Mouse (Mus musculus) hindbrain, embryonic 16.5 days (tissue): ENCODE measurements around the gene Hist1h4f. TPM values are rescaled to one million over a fixed set of nuclear protein-coding genes. Genes with fewer than 3 reads are reported as not detected.
"Not testable (repeated sequence)": the region's sequence is repeated elsewhere in the genome, so short reads cannot be mapped to it uniquely, and the experiment has no call there.

Source experiments
- ATAC-seq: fragments of 200-750 bp; cut with Nextera tagmentation; 2 replicates; pipeline ENCODE4 v1.8.0; 2017; ENCODE audit warnings: moderate TSS enrichment, moderate library complexity
- H3K27ac ChIP-seq: fragments of 300-500 bp; sonication (generic); 2 replicates; pipeline ENCODE4 v1.5.1; 2014; ENCODE audit warnings: low read depth, mild to moderate bottlenecking, control low read depth, low read length, moderate library complexity
- H3K27me3 ChIP-seq: fragments of 300-500 bp; sonication (generic); replicated peaks from 2 replicates; pipeline ENCODE4 v1.6.1; 2014; ENCODE audit warnings: low read length; ENCODE audit not compliant: control insufficient read depth, insufficient read depth
- H3K36me3 ChIP-seq: fragments of 300-500 bp; sonication (generic); 2 replicates; pipeline ENCODE4 v1.6.1; 2014; ENCODE audit warnings: mild to moderate bottlenecking, low read length, moderate library complexity, mixed read lengths; ENCODE audit not compliant: control insufficient read depth, insufficient read depth
- H3K4me1 ChIP-seq: fragments of 300-500 bp; sonication (generic); 2 replicates; pipeline ENCODE4 v1.6.1; 2014; ENCODE audit warnings: low read depth, low read length; ENCODE audit not compliant: control insufficient read depth, insufficient read depth
- H3K4me2 ChIP-seq: fragments of 300-500 bp; sonication (generic); 2 replicates; pipeline ENCODE4 v1.6.1; 2014; ENCODE audit warnings: mild to moderate bottlenecking, low read length, control low read depth, moderate library complexity
- H3K4me3 ChIP-seq: fragments of 300-500 bp; sonication (generic); 2 replicates; pipeline ENCODE4 v1.5.1; 2014; ENCODE audit warnings: mild to moderate bottlenecking, low read length, control low read depth, moderate library complexity
- H3K9ac ChIP-seq: fragments of 300-500 bp; sonication (generic); 2 replicates; pipeline ENCODE4 v1.6.1; 2014; ENCODE audit warnings: low read depth, mild to moderate bottlenecking, control low read depth, low read length, moderate library complexity
- H3K9me3 ChIP-seq: fragments of 300-500 bp; sonication (generic); 2 replicates; pipeline ENCODE4 v1.6.1; 2014; ENCODE audit warnings: mild to moderate bottlenecking, low read length, moderate library complexity; ENCODE audit not compliant: control insufficient read depth
- WGBS: fragments of 180-500 bp; shearing (Covaris S2); extraction: QIAGEN DNeasy Blood & Tissue Kit; methylation state at CpG from one replicate; pipeline ENCODE4 v1.1.7; 2014; 5-methylcytosine and 5-hydroxymethylcytosine counted together
- polyA plus RNA-seq: library from polyadenylated mRNA; unstranded; fragments of >200 nt; fragmentation: Nextera tagmentation; extraction: Ambion mirVana; gene quantifications from 2 replicates; pipeline ENCODE4 v1.2.1, GENCODE M21; 2015

Hist1h4f gene
- polyA plus RNA-seq, 1 experiment from 2014 or later, result not detected

DNA sequence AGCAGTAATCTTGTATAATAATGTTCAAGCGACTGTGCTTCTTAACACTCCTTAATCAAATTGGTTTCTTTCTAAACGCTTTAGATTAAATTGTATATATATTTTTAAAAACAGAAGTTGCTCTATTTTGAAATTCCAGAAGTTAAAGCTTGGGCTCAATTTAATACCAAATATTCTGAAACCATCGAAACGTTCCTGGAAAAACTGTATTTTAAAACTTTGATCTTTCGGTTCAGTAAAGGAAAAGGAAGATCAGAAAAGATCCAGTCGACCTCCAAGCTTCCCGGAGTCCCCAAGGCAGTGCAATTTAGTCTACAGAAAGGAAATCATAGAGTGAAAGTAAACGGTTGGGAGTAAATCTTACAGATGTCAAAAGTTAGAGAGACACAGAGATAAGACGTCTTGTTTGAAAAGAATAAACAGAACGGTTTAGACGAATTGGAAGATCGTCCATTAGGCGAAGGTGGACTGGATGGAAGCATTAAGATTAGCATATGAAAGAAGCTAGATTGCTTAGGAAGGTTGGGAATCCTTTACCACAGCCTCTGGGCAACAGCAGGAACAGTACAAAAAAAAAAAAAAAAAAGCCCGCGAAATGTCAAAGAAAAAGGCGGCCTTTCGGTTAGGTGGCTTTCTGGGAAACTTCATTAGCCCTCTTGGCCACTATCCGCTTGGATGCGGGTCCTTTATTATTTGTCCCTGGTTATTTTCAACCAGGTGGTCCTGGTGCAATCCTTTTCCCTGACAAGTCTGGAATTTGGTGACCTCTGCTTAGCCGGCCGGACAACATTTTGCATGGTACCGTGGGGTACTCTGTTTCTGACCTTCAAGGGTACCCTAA, 34.9 kb upstream of the Hist1h4f start:
- H3K4me1 ChIP-seq, result peaks cover 18% of the 10 kb centered on the region

DNA sequence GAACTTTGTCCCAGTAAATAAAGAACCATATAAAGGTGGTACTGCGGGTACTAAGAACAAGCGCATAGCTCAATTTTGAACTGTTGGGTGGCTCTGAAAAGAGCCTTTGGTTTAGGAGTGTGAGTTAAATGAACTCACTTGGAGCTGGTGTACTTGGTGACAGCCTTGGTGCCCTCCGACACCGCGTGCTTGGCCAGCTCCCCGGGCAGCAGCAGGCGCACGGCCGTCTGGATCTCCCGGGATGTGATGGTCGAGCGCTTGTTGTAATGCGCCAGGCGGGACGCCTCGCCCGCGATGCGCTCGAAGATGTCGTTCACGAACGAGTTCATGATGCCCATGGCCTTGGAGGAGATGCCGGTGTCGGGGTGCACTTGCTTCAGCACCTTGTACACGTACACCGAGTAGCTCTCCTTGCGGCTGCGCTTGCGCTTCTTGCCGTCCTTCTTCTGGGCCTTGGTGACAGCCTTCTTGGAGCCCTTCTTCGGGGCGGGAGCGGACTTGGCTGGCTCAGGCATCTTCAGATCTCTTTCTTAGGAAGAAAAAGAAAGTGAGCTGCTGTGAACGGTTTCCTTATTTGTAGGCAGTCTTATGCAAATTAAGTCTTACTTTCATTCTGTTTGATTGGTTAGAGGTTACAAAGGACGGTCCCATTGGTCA, 34.1 kb upstream of the Hist1h4f start:
- peak overlapping the region; percentile 63 for H3K9ac ChIP-seq
- peak overlapping the region; percentile 66 for H3K4me2 ChIP-seq
- peaks cover 18% of the 10 kb centered on the region for H3K4me1 ChIP-seq
- not testable (repeated sequence) for H3K36me3 ChIP-seq, H3K9me3 ChIP-seq, H3K27me3 ChIP-seq
- H3K4me3 ChIP-seq, result peak overlapping the region; percentile 50
- H3K27ac ChIP-seq, result peak overlapping the region; percentile 75
- WGBS, result 0% methylated on average over 21 of the region's 36 CpGs
- peak; percentile 90 for ATAC-seq

More for the DNA sequence above, 34.9 kb upstream of the Hist1h4f start:
- no peaks in the 10 kb centered on the region for H3K9me3 ChIP-seq
- no peaks in the 10 kb centered on the region for H3K27me3 ChIP-seq
- peak overlapping the region; percentile 50 for H3K4me3 ChIP-seq
- H3K36me3 ChIP-seq, result no peaks in the 10 kb centered on the region
- H3K9ac ChIP-seq, result peak overlapping the region; percentile 48
- ATAC-seq, result no peak
- peak overlapping the region; percentile 66 for H3K4me2 ChIP-seq
- 1% methylated on average over 22 of the region's 22 CpGs for WGBS
- H3K27ac ChIP-seq, result peak overlapping the region; percentile 75

DNA sequence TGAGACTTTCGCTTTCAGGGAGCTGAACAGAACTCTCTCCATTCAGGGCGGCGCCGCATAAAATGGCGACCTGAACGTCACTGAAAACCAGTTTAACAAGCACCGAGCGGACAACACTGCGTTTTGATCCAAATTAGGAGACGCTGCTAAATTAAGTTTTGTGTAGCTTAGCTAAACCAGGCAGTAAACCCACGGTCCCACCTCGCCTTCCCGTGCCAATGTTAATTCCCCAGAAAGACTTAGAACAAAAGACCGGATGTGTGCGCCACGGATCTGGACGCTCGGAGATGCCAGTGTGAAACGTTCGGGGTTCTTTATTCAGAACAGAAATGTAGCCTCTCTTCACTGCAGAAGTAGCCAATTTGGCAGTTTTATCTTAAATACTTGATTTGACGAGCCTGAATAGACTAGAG, 33.6 kb upstream of the Hist1h4f start:
- peak overlapping the region; percentile 75 for H3K27ac ChIP-seq
- H3K36me3 ChIP-seq, result no peaks in the 10 kb centered on the region
- H3K9me3 ChIP-seq, result no peaks in the 10 kb centered on the region
- H3K4me2 ChIP-seq, result peak overlapping the region; percentile 66
- H3K4me3 ChIP-seq, result peak overlapping the region; percentile 50
- ATAC-seq, result no peak
- no peaks in the 10 kb centered on the region for H3K27me3 ChIP-seq
- under 1% methylated on average over 21 of the region's 21 CpGs for WGBS
- H3K9ac ChIP-seq, result peak overlapping the region; percentile 63
- peaks cover 18% of the 10 kb centered on the region for H3K4me1 ChIP-seq

DNA sequence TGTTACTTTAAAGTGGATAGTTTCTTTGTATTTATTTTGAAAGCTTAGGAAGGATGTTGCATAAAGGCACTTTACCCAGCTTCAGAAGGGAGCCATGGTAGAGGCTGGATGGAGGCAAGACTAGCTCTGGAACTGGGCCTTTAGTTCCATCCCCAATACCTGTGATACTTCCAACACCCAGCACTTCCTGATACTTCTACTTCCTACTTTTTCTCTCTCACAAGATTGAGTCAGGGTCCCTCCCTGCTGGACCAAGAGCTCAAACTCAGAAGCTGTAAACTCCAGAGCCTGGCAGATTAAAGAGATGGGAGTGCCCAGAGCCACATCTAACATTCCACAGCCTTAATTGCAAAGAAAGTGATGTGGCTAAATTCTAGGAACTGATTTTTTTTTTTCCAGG, 32.9 kb upstream of the Hist1h4f start:
- H3K36me3 ChIP-seq, result no peaks in the 10 kb centered on the region
- H3K4me1 ChIP-seq, result peaks cover 18% of the 10 kb centered on the region
- peak overlapping the region; percentile 66 for H3K4me2 ChIP-seq
- no peak for ATAC-seq
- H3K27ac ChIP-seq, result peak overlapping the region; percentile 55
- H3K9me3 ChIP-seq, result no peaks in the 10 kb centered on the region
- no peaks in the 10 kb centered on the region for H3K27me3 ChIP-seq
- H3K9ac ChIP-seq, result peak overlapping the region; percentile 14; the same call in 1 of the 2 replicates
- H3K4me3 ChIP-seq, result peak overlapping the region; percentile 50

DNA sequence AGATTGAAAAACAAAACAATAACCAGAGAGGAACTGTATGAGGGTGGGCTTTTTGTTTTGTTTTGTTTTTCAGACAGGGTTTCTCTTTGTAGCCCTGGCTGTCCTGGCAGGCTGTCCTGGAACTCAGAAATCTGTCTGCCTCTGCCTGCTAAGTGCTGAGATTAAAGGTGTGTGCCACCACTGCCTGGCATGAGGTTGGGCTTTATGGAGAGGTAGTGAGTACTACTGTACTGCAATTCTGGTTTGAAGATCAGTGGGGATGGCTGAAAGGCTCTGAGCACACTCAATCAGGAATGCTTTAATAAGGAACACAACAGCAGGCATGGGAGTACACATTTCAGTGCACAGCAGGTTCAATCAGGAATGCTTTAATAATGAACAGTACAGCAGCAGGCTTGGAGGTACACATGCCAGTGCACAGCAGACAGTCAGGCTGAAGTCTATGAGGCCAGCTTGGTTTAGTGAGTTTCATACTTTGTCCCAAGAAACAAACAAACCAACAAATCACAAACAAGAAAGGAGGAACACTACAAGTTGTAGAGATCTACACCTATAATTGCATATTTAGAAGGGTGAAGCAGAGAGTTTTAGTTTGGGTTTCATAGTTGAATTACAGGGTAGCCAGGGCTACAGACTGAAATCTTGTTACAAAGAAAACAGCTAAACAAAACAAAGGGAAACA, 32.1 kb upstream of the Hist1h4f start:
- peaks cover 18% of the 10 kb centered on the region for H3K4me1 ChIP-seq
- ATAC-seq, result no peak
- H3K4me3 ChIP-seq, result no peak overlapping the region
- no peaks in the 10 kb centered on the region for H3K9me3 ChIP-seq
- no peak overlapping the region for H3K27ac ChIP-seq
- H3K27me3 ChIP-seq, result no peaks in the 10 kb centered on the region
- H3K9ac ChIP-seq, result no peak overlapping the region
- H3K36me3 ChIP-seq, result no peaks in the 10 kb centered on the region
- no peak overlapping the region for H3K4me2 ChIP-seq

DNA sequence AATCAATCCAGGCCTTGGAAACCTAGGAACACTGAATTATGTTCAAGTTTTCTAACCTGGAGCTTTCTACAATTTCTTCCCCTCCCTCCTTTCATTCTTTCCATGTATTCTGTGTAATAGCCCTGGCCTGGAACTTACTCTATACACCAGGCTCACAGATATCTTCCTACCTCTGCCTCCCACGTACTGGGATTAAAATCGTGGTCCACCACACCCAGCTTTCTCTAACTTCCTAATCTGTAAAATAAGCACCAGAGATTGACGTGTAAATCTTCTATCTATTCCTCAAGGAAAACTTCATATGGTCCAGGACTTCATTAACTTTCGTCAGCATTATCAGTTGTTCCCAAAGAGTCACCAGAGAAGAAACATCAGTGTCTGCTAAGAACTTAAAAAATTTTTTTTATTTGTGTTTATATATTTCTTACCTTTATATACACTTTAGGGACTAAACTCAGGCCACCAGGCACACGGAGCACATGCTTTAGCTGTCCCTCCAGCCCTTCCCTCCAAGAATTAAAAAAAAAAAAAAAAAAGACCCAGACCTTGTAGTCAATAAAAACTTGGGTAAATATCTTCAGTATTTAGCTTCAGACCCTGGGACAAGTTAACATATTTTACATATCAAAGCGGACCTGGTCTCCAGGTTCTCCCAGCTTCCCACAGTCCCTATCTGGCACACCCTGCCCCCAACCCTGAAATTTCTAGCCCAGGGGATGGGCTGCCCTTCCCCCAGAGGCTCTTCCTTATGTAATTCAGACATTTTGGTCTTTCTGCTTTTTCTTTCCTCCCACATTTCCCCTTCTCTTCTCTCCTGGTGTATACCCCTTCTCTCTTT, 31.0 kb upstream of the Hist1h4f start:
- WGBS, result 11% methylated on average over 6 of the region's 6 CpGs
- no peaks in the 10 kb centered on the region for H3K36me3 ChIP-seq
- no peaks in the 10 kb centered on the region for H3K27me3 ChIP-seq
- ATAC-seq, result no peak
- H3K9me3 ChIP-seq, result no peaks in the 10 kb centered on the region
- peak overlapping the region; percentile 75; the same call in 1 of the 2 replicates for H3K27ac ChIP-seq
- H3K9ac ChIP-seq, result peak overlapping the region; percentile 62; the same call in 1 of the 2 replicates
- peak overlapping the region; percentile 95 for H3K4me2 ChIP-seq
- H3K4me1 ChIP-seq, result peaks cover 18% of the 10 kb centered on the region
- H3K4me3 ChIP-seq, result peak overlapping the region; percentile 52

DNA sequence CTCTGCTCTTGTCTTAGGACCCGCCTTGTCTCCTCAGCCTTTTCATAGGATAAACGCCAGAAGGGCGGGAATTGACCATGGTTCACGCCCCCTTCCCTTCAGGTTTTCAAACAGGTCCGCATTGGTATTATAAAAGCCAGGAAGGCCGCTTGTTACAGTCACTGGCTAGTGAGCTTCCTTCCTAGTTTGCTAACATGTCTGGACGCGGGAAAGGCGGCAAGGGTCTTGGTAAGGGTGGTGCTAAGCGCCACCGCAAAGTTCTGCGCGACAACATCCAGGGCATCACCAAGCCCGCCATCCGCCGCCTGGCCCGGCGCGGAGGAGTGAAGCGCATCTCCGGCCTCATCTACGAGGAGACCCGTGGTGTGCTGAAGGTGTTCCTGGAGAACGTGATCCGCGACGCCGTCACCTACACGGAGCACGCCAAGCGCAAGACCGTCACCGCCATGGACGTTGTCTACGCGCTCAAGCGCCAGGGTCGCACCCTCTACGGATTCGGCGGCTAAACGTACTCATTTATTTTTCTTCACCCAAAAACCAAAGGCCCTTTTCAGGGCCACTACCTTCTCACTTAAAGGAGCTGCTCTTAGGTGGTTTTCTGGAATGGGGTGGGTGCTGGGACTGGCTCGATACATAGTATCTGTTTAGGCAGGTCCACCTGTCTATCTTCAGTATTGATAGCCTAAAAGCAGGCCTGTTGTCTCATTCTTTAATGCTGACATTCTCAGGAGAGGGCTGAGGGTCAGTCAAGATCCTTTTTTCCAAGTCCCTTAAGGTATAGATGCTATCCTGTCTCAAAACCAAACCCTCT, 30.2 kb upstream of the Hist1h4f start, which contains the start of gene Hist1h4d:
Gene Hist1h4d (plus strand): TSS at position 191 of the 811 bp plus-strand sequence.
- Histone ChIP-seq H3K9me3 (no peaks in the 10 kb centered on the region), H3K9ac (peak within 1 kb of the TSS; percentile 62), H3K36me3 (no peaks in the 10 kb centered on the region), H3K4me1 (peaks cover 17% of the 10 kb centered on the region), H3K27ac (peak within 1 kb of the TSS; percentile 75), H3K27me3 (no peaks in the 10 kb centered on the region), H3K4me3 (peak within 1 kb of the TSS; percentile 52), H3K4me2 (peak within 1 kb of the TSS; percentile 95)
- WGBS, result under 1% methylated on average over 43 of the region's 43 CpGs
- peak; percentile 94 for ATAC-seq

DNA sequence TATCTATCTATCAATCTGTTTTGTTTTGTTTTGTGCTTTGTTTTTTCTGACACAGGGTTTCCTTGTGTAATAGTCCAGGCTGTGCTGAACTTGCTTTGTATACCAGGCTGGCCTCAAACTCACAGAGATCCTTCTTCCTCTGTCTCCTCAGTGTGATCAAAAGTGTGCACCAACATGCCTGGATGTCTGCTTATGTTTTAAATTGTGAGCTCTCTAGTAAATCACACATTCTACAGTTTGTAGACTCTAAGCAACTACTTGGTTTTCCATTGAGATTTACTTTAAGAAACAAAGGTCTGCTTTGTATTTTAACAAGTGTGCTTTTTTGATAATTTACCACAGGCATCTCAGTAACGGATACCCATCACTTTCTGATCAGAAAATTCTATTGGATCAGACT, 26.4 kb upstream of the Hist1h4f start:
- Histone ChIP-seq H3K4me2 (no peak overlapping the region), H3K27ac (no peak overlapping the region), H3K36me3 (no peaks in the 10 kb centered on the region), H3K4me3 (no peak overlapping the region), H3K27me3 (no peaks in the 10 kb centered on the region), H3K9ac (no peak overlapping the region), H3K4me1 (peaks cover 19% of the 10 kb centered on the region), H3K9me3 (no peaks in the 10 kb centered on the region)
- WGBS, result 100% methylated on average over 1 of the region's 1 CpGs
- no peak for ATAC-seq
